Comparison of ENCODE assay signal across 26 mouse cellular contexts in the genomic region with DNA sequence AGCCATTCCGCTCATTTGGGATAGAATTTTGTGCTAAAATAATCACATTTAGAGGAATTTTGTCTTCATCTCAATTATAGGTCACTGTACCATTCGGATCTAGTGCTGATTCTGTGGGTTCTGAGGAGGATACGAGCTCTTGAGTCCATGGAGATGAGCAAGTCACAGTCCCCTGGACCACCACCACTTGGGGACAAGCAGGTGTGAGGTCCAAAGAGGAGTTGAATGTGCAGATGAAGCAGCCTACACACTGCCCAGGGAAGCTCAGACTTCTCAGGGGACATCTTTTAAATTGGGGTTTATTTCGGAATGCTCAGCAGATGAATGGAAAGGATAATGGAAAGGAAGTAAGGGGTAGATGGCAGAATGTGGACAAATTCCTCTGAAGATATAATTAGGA.
"Had no signal": no experiment of that assay in that cellular context is flagged by ENCODE, and none has a peak within 500 bp of the region (broad histone marks: within the 10 kb centered on the region; RNA-seq: fewer than 3 reads in every experiment).

No protein-coding gene starts in this region.

- H3K27ac ChIP-seq: embryonic facial prominence, embryonic 10.5 days; embryonic facial prominence, embryonic 12.5 days; embryonic facial prominence, embryonic 13.5 days; embryonic facial prominence, embryonic 15.5 days; forebrain, embryonic 10.5 days; forebrain, embryonic 12.5 days; forebrain, embryonic 13.5 days; forebrain, embryonic 15.5 days; gastrocnemius, adult 2 months; heart, adult 2 months had no signal

- ATAC-seq: forebrain, embryonic 13.5 days; forebrain, embryonic 15.5 days; forebrain, embryonic 16.5 days; forebrain, postnatal 0 days had no signal

- DNase-seq: cerebellum, adult 2 months; cerebellum, adult 8-10 months; cerebellum, adult 9-10 months; cerebellum, adult 9-11 months; cerebellum, postnatal 10 days; cerebellum, postnatal 14 days; cerebellum, postnatal 36 days; embryo, embryonic 11 days; forebrain, postnatal 0 days; gastrocnemius, adult 2 months; gastrocnemius, postnatal 10 days; gastrocnemius, postnatal 14 days; gastrocnemius, postnatal 25 days; gastrocnemius, postnatal 36 days; heart, adult 18-20 months; heart, adult 2 months had no signal

- H3K9ac ChIP-seq: embryonic facial prominence, embryonic 12.5 days; embryonic facial prominence, embryonic 13.5 days; embryonic facial prominence, embryonic 15.5 days; forebrain, embryonic 12.5 days; forebrain, embryonic 13.5 days; forebrain, embryonic 15.5 days; forebrain, postnatal 0 days had no signal

- H3K27me3 ChIP-seq: embryonic facial prominence, embryonic 12.5 days; embryonic facial prominence, embryonic 13.5 days; embryonic facial prominence, embryonic 15.5 days; forebrain, embryonic 12.5 days; forebrain, embryonic 13.5 days; forebrain, embryonic 15.5 days had no signal

- H3K36me3 ChIP-seq: forebrain, embryonic 15.5 days had no signal

- H3K4me1 ChIP-seq: embryonic facial prominence, embryonic 12.5 days; forebrain, embryonic 10.5 days; forebrain, embryonic 12.5 days; forebrain, embryonic 13.5 days had no signal

- H3K4me3 ChIP-seq: embryonic facial prominence, embryonic 10.5 days; embryonic facial prominence, embryonic 12.5 days; embryonic facial prominence, embryonic 13.5 days; embryonic facial prominence, embryonic 15.5 days; erythroblast, embryonic 14.5 days; forebrain, embryonic 10.5 days; forebrain, embryonic 12.5 days; forebrain, embryonic 13.5 days; forebrain, embryonic 15.5 days; gastrocnemius, adult 2 months; heart, adult 2 months had no signal

- H3K9me3 ChIP-seq: embryonic facial prominence, embryonic 10.5 days; embryonic facial prominence, embryonic 12.5 days; embryonic facial prominence, embryonic 13.5 days; embryonic facial prominence, embryonic 15.5 days; forebrain, embryonic 10.5 days; forebrain, embryonic 12.5 days; forebrain, embryonic 13.5 days; forebrain, embryonic 15.5 days had no signal

- H3K4me2 ChIP-seq: embryonic facial prominence, embryonic 12.5 days; embryonic facial prominence, embryonic 13.5 days; embryonic facial prominence, embryonic 15.5 days; forebrain, embryonic 12.5 days; forebrain, embryonic 13.5 days; forebrain, embryonic 15.5 days had no signal
